Mouse (Mus musculus) thymus, postnatal 25 days (tissue): ENCODE results near the gene Zic4.

Source experiments
- DNase-seq: peaks from one replicate; pipeline ENCODE4 v3.0.0; 2022

Zic4 gene

GRCm38 (mm10) chr9:91381284-91382110 lies 19.3 kb downstream of the Zic4 start:
- DNase-seq = no peak

- DNase-seq = no peak
Observed at GRCm38 (mm10) chr9:91382111-91382379, 19.8 kb downstream of the Zic4 start.

DNA sequence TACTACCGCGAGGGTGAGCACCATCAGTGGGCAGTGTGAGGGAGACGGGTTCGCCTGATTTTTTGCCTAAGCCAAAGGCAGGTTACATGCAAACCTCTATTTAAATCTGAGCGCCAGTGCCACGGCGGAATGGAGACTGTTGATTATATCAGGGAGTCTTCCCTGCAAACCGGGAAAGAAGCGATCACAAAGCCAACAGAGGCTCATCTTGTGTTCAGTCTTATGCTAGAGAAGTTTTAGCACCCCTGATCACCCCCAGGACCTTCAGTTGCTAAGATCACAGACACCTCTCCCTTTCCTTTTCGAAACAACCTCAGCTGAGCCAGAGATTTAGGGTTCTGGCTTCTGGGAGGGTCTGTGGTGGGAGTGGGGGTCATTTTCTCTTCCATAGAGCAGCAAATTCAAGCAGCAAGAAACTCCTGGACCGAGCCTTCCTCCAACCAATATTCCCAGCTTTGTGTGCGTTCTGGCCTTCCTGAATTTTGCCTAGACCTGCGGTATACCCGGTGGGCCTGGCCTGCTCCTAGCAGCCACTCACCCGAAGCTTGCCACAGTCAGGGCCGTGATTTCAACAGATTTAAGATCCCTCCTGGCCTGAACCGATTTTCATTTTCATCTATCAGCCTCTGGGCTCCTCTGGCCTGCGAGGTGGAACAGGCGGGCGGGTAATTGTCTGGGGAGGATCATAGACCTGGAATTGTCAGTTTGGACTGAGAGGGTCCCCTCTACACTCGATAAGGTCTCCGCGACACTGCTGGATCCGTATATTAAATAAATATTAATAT lies 20.4 kb downstream of the Zic4 start:
- DNase-seq = no peak

GRCm38 (mm10) chr9:91383441-91384135 lies 21.4 kb downstream of the Zic4 start:
- DNase-seq = no peak

- no peak for DNase-seq
Observed at GRCm38 (mm10) chr9:91384136-91384500, 21.9 kb downstream of the Zic4 start.

DNA sequence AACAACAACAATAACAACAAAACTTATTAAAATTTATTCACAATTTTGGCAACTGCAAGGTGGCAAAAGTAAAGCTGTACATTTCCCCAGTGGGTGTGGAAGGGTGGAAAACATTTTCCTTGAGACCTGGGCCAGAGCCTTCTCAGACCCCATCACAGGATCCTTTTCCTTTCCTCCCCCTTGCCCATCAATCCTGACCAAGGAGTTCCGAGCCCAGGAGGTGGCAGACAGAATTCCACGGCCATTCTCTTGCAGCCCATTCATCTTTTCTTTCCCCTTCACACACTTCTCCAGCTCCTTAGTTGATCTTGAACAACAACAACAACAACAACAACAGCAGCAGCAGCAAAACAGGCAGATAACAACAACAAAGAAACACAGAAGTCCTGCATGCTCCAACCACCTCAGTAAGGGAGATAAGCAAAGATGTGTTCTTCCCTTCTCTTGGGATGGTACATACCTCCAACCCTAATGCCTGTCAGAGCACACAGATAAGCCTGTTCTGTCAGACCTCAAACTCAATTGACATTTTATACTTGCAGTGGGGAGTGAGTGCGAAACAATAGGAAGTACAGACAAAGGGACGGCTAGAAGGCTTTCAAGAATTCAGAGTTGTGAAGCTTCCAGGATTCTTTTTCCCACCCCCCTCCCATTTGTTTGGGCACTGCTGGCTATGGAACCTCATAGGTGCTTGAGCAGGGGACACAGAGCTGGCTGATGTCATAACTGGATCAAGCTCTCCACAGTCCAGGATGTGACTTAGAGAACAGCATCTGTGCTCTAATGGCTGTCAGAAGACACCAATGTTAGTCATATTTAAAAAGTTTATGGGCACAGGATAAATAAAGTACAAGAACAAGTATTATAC lies 22.7 kb downstream of the Zic4 start:
- no peak for DNase-seq

DNA sequence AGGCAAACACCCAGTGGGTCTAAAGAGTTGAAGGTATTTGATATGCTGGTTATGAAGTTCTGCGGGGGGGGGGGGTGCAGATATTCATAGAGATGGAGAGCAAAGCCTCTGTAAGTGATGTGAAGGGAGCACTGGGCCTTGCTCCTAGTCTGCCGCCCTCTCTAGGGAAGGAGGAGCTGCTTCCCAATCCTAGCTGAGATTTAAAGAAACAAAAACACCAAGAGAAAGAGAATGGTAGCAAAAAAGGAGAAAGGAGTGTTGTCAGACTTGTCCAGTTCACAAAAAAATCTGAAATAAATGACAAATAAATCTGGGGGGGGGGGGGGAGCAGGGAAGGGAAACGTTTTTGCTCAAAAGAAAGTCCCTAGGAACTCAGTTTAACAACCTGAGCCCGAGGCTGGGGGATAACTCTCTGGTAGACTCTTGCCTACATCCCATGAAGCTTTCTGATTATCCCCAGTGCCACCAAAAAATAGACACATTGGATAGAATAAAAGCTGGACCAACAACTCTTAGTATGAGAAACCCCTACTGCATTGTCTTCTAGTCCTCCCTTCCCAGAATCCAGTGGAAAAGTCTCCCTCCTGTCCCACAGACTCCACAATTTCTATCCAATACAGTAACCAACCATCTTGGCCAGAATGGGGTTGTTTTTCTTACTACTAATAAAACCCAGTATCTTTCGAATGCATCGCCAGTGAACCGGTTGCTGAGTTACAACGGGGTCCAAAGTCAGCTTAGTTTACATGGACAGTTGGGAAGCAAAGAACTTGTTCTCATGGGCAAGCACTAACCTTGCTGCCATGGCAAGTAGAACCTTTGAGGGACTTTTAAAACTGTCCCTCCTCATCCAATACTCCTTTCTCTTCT lies 23.6 kb downstream of the Zic4 start:
- no peak for DNase-seq

- no peak for DNase-seq
Observed at GRCm38 (mm10) chr9:91386502-91386890, 24.3 kb downstream of the Zic4 start.

DNA sequence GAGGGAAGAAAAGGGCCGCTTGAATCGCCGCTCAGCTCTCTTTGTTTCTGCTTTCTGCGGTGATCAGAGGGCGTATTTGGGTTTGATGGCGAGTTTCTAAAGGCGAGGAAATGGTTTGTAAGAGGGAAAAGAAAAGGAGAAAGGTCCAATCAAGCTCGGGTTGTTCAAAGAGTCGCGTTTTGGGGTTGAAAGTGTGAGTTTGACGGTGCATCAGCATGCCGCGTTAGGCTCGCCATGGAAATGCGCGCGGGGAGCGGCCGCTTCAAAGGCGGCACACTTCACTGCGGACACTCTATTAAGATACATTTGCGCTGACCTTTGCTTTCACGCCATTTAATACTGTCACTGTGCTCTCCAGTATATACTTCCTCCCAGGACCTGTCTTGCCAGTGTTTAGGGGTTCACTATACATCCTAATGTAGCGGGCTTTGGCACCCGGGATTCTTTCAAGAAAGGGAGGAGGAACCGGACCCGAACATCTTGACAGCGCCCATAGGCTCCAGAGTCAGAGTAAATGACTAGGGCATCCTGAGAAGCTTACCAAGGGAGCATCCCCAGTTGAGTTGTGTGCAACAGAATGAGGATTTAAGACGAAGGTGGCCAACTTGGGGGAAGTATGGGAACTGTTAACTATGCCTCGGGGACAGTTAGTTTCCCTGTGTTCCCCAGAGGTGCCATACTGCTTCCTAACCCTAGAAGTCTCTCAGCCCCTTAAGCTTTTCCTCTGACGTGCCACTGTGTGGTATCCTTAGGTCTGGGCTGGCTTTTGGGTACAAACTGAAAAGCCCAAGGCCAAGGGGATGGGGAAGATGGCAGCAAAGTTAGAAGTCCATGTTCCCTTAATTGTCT lies 24.9 kb downstream of the Zic4 start:
- no peak for DNase-seq

GRCm38 (mm10) chr9:91387740-91388080 lies 25.5 kb downstream of the Zic4 start:
- DNase-seq = no peak

DNA sequence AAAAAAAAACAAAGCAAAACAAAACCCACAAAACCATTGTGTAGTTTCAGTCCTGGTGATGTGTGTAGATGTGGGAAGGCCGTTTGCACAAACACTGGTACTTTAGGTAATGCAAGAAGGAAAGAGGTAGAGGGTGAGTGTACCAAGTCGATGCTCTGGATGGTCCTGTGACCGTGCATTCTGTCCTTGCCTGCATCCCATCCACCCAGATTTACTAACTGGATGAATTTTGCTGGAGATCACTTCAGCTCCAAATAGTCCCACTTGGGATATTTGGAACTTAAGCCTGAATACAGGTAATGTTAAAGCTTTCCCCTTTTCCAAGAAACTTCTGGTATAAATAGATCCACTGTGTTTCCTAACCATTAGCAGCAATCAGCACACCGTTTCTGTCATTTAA lies 26.0 kb downstream of the Zic4 start:
- DNase-seq = no peak

DNA sequence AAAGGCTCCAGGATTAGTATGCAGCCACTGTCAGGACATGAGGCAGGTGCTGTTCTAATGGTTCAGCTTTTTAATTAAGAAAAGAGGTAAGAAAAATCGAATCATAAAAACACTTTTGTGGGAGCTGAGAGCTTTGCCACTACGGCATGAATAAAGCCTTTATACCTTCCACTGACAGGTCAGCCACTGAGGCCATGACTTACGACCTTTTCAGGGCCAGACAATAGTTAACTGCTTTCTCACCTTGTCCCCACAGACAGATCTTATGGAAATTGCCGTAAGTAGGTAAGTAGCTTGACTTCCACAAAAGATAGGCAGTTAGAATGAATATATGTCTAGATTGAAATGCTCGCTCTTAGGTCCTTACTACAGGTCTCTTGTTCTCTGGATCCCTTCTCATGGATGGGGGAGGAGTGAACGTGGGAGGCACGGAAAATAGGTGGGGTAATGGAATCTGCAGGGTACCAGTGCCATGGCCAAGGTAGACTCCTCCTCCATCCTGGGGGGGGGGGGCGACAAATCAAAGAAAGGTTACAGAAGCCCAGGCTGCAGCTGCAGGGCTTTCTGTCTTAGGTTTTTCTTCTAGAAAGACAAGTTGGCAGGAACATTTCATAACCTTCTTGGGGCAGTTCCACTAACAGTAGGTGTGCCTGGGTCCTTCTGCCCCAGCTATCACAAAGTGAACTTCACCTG lies 31.3 kb downstream of the Zic4 start:
- no peak for DNase-seq

DNA sequence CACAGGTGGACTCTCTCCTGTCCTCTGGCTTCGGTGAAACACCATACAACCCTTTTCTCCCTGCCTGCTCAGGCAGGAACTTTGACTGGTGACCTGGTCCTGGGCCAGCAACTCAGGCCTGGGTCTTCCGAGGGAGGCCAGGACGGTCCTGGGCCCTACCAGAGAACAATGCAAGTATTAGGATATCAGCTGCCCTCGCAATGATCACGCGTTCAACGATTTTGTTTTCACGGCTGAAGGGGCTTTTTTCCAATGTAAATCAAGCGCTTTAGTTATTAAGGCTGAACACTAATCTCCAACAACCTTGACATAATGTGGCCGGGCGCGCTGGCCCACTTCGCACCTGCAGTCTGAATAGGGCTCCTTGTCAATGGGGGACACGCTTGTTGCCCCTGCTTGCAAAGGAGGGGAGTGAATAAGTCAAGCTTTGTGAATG lies 32.0 kb downstream of the Zic4 start:
- no peak for DNase-seq

DNA sequence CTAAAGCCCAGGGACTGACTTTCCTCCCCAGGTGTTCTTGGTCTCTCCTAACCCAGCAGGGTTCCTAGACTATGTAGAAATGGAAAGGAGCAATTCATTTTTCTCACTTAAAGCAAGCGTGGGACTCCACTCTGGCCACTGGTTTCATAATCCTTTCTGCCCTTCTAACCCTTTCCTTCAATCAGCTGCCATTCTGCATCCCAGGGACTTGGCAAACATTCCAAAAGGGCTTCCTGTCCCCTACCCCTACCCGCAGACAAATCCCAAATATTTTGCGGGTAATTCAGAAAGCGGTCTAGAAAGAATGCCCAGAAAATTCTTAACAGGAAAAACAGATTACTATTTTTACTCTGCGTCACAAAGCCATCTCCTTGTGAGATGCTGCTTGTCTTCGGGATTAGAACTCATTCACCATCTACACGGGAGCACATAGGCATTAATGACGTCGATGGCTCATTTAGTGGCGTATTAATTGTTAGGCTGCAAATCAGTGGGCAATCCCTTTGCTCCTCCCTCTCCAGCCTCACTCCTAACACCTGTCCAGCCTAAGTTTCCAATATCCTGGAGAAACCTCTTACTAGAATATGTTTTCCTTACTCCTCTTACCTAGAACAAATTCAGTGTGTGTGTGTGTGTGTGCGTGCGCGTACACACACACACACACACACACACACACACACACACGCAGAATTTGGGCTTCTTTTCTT lies 33.0 kb downstream of the Zic4 start:
- DNase-seq = no peak

DNA sequence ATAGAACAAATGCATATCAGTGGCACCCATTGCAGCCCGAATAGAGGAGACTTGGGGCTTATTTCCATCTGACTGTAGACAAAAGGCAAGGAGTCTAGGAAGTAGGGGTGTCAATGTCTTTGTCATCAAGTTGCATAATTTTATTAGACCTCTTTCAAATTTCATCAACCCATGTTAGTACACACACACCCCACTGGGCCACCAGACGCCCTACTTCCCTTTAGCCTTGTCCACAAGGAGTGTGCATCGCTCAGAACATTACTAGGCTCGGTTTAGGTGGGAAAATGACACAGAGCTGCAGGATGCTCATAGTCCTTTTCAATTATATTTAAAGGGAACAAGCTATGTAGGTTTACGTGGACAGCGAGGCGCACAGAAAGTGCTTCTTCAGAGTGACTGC lies 37.8 kb downstream of the Zic4 start:
- no peak for DNase-seq

- DNase-seq = no peak
Observed at GRCm38 (mm10) chr9:91400482-91401093, 38.4 kb downstream of the Zic4 start.

GRCm38 (mm10) chr9:91401471-91401870 lies 39.3 kb downstream of the Zic4 start:
- no peak for DNase-seq

GRCm38 (mm10) chr9:91404229-91404628 lies 42.0 kb downstream of the Zic4 start:
- no peak for DNase-seq
